Mouse (Mus musculus) heart, embryonic 10.5 days (tissue): ENCODE results near the gene Pigb. TPM values are rescaled to one million over a fixed set of nuclear protein-coding genes. Genes with fewer than 3 reads are reported as not detected.

Experiments
- DNase-seq: peaks from one replicate; pipeline ENCODE4 v3.0.0-alpha.2; 2017; ENCODE audit warnings: low spot score
- H3K27ac ChIP-seq: fragments of 300-500 bp; sonication (generic); 2 replicates; pipeline ENCODE4 v1.5.1; 2016; ENCODE audit warnings: mild to moderate bottlenecking
- H3K27me3 ChIP-seq: fragments of 300-500 bp; sonication (generic); 2 replicates; pipeline ENCODE4 v1.6.1; 2016; ENCODE audit warnings: mild to moderate bottlenecking; ENCODE audit not compliant: poor library complexity, insufficient read depth, severe bottlenecking
- H3K36me3 ChIP-seq: fragments of 300-500 bp; sonication (generic); 2 replicates; pipeline ENCODE4 v1.6.1; 2016; ENCODE audit warnings: mild to moderate bottlenecking, moderate library complexity
- H3K4me1 ChIP-seq: fragments of 300-500 bp; sonication (generic); 2 replicates; pipeline ENCODE4 v1.6.1; 2016; ENCODE audit warnings: mild to moderate bottlenecking
- H3K4me3 ChIP-seq: fragments of 300-500 bp; sonication (generic); 2 replicates; pipeline ENCODE4 v1.5.1; 2016; ENCODE audit warnings: mild to moderate bottlenecking, moderate library complexity
- H3K9me3 ChIP-seq: fragments of 300-500 bp; sonication (generic); 2 replicates; pipeline ENCODE4 v1.6.1; 2016; ENCODE audit warnings: mild to moderate bottlenecking, moderate library complexity
- WGBS: fragments of 180-500 bp; shearing (Covaris S2); methylation state at CpG from one replicate; pipeline ENCODE4 v1.1.7; 2016; 5-methylcytosine and 5-hydroxymethylcytosine counted together
- polyA plus RNA-seq: library from polyadenylated mRNA; unstranded; fragments of >200 nt; fragmentation: Nextera tagmentation; extraction: Ambion mirVana; gene quantifications from 2 replicates; pipeline ENCODE4 v1.2.1, GENCODE M21; 2016

Gene Pigb
- polyA plus RNA-seq, 1 experiment from 2014 or later = 13.2 TPM

GRCm38 (mm10) chr9:73002177-73002576 is 38.0 kb downstream of the Pigb start:
- Histone ChIP-seq H3K27me3 (no peaks in the 10 kb centered on the region), H3K36me3 (peaks cover 9% of the 10 kb centered on the region; the same call in 1 of the 2 replicates), H3K27ac (no peak overlapping the region), H3K4me3 (no peak overlapping the region), H3K9me3 (no peaks in the 10 kb centered on the region), H3K4me1 (no peaks in the 10 kb centered on the region)
- WGBS = 67% methylated on average over 3 of the region's 3 CpGs
- no peak for DNase-seq

- peaks cover 9% of the 10 kb centered on the region; the same call in 1 of the 2 replicates for H3K36me3 ChIP-seq
- H3K9me3 ChIP-seq = no peaks in the 10 kb centered on the region
- no peak for DNase-seq
- H3K27ac ChIP-seq = no peak overlapping the region
- no peaks in the 10 kb centered on the region for H3K4me1 ChIP-seq
- no peak overlapping the region for H3K4me3 ChIP-seq
- WGBS = 83% methylated on average over 13 of the region's 13 CpGs
- no peaks in the 10 kb centered on the region for H3K27me3 ChIP-seq
These were observed 38.7 kb downstream of the Pigb start for GRCm38 (mm10) chr9:73001314-73002011.

GRCm38 (mm10) chr9:73000487-73000886 is 39.7 kb downstream of the Pigb start:
- 64% methylated on average over 2 of the region's 2 CpGs for WGBS
- Histone ChIP-seq H3K4me3 (no peak overlapping the region), H3K27me3 (no peaks in the 10 kb centered on the region), H3K36me3 (peaks cover under 1% of the 10 kb centered on the region; the same call in 1 of the 2 replicates), H3K4me1 (no peaks in the 10 kb centered on the region), H3K27ac (no peak overlapping the region), H3K9me3 (no peaks in the 10 kb centered on the region)
- DNase-seq = no peak

- H3K4me3 ChIP-seq = no peak overlapping the region
- no peaks in the 10 kb centered on the region for H3K27me3 ChIP-seq
- no peak for DNase-seq
- H3K27ac ChIP-seq = no peak overlapping the region
- no peaks in the 10 kb centered on the region for H3K36me3 ChIP-seq
- no peaks in the 10 kb centered on the region for H3K9me3 ChIP-seq
- no peaks in the 10 kb centered on the region for H3K4me1 ChIP-seq
- WGBS = 63% methylated on average over 7 of the region's 7 CpGs
These were observed 43.4 kb downstream of the Pigb start for GRCm38 (mm10) chr9:72996806-72997205.

- H3K36me3 ChIP-seq = no peaks in the 10 kb centered on the region
- no peaks in the 10 kb centered on the region for H3K9me3 ChIP-seq
- no peak overlapping the region for H3K27ac ChIP-seq
- no peak for DNase-seq
- H3K4me3 ChIP-seq = no peak overlapping the region
- no peaks in the 10 kb centered on the region for H3K4me1 ChIP-seq
- no peaks in the 10 kb centered on the region for H3K27me3 ChIP-seq
These were observed 44.0 kb downstream of the Pigb start for GRCm38 (mm10) chr9:72996167-72996566.

GRCm38 (mm10) chr9:72992576-72992975 is 47.6 kb downstream of the Pigb start:
- H3K36me3 ChIP-seq = no peaks in the 10 kb centered on the region
- no peak overlapping the region for H3K27ac ChIP-seq
- H3K4me3 ChIP-seq = no peak overlapping the region
- H3K4me1 ChIP-seq = no peaks in the 10 kb centered on the region
- no peaks in the 10 kb centered on the region for H3K9me3 ChIP-seq
- H3K27me3 ChIP-seq = no peaks in the 10 kb centered on the region
- DNase-seq = no peak
- 85% methylated on average over 5 of the region's 5 CpGs for WGBS

- no peaks in the 10 kb centered on the region for H3K27me3 ChIP-seq
- DNase-seq = no peak
- H3K9me3 ChIP-seq = no peaks in the 10 kb centered on the region
- WGBS = 94% methylated on average over 2 of the region's 2 CpGs
- H3K36me3 ChIP-seq = no peaks in the 10 kb centered on the region
- no peak overlapping the region for H3K27ac ChIP-seq
- H3K4me3 ChIP-seq = no peak overlapping the region
- no peaks in the 10 kb centered on the region for H3K4me1 ChIP-seq
These were observed 48.8 kb downstream of the Pigb start for GRCm38 (mm10) chr9:72991420-72991819.

GRCm38 (mm10) chr9:72988706-72989105 is 51.5 kb downstream of the Pigb start:
- WGBS = 72% methylated on average over 5 of the region's 5 CpGs
- Histone ChIP-seq H3K9me3 (no peaks in the 10 kb centered on the region), H3K27me3 (no peaks in the 10 kb centered on the region), H3K36me3 (no peaks in the 10 kb centered on the region), H3K4me1 (peaks cover 11% of the 10 kb centered on the region), H3K27ac (no peak overlapping the region), H3K4me3 (no peak overlapping the region)
- no peak for DNase-seq

GRCm38 (mm10) chr9:72987703-72988102 is 52.5 kb downstream of the Pigb start:
- no peak overlapping the region for H3K27ac ChIP-seq
- 69% methylated on average over 3 of the region's 3 CpGs for WGBS
- H3K27me3 ChIP-seq = no peaks in the 10 kb centered on the region
- no peaks in the 10 kb centered on the region for H3K9me3 ChIP-seq
- no peak overlapping the region for H3K4me3 ChIP-seq
- no peak for DNase-seq
- no peaks in the 10 kb centered on the region for H3K36me3 ChIP-seq
- H3K4me1 ChIP-seq = peaks cover 11% of the 10 kb centered on the region

GRCm38 (mm10) chr9:72985250-72986220 is 54.6 kb downstream of the Pigb start, which contains the start of the genes Ccpg1os and Ccpg1:
Gene Ccpg1os (minus strand): TSS chr9:72985382.
Gene Ccpg1 (plus strand): TSS chr9:72985429.
- Histone ChIP-seq H3K27ac (peak within 1 kb of the TSS; percentile 77), H3K4me3 (peak within 1 kb of the TSS; percentile 91), H3K9me3 (no peaks in the 10 kb centered on the region), H3K4me1 (peaks cover 11% of the 10 kb centered on the region), H3K36me3 (no peaks in the 10 kb centered on the region), H3K27me3 (no peaks in the 10 kb centered on the region)
- DNase-seq = peak; percentile 99
- under 1% methylated on average over 88 of the region's 88 CpGs for WGBS

- H3K27me3 ChIP-seq = no peaks in the 10 kb centered on the region
- no peaks in the 10 kb centered on the region for H3K36me3 ChIP-seq
- H3K4me3 ChIP-seq = no peak overlapping the region
- H3K4me1 ChIP-seq = peaks cover 11% of the 10 kb centered on the region
- H3K27ac ChIP-seq = no peak overlapping the region
- no peaks in the 10 kb centered on the region for H3K9me3 ChIP-seq
- 61% methylated on average over 2 of the region's 2 CpGs for WGBS
- no peak for DNase-seq
These were observed 57.1 kb downstream of the Pigb start for GRCm38 (mm10) chr9:72983066-72983465.

GRCm38 (mm10) chr9:72975242-72975641 is 64.9 kb downstream of the Pigb start:
- Histone ChIP-seq H3K27ac (no peak overlapping the region), H3K4me1 (no peaks in the 10 kb centered on the region), H3K4me3 (no peak overlapping the region), H3K36me3 (no peaks in the 10 kb centered on the region), H3K27me3 (no peaks in the 10 kb centered on the region), H3K9me3 (no peaks in the 10 kb centered on the region)
- WGBS = 85% methylated on average over 1 of the region's 1 CpGs
- DNase-seq = no peak

- no peaks in the 10 kb centered on the region for H3K27me3 ChIP-seq
- 0 out of 2 replicates have a peak, but pooled peaks cover 1% of the 10 kb centered on the region for H3K4me1 ChIP-seq
- WGBS = 80% methylated on average over 5 of the region's 5 CpGs
- no peak overlapping the region for H3K4me3 ChIP-seq
- H3K9me3 ChIP-seq = no peaks in the 10 kb centered on the region
- H3K27ac ChIP-seq = no peak overlapping the region
- no peak for DNase-seq
- H3K36me3 ChIP-seq = no peaks in the 10 kb centered on the region
These were observed 65.4 kb downstream of the Pigb start for GRCm38 (mm10) chr9:72974734-72975133.
